Mouse (Mus musculus): ENCODE results near the gene Olfr873. TPM values are rescaled to one million over a fixed set of nuclear protein-coding genes. Genes with fewer than 3 reads are reported as not detected.
"Not testable (repeated sequence)": the region's sequence is repeated elsewhere in the genome, so short reads cannot be mapped to it uniquely, and the experiment has no call there.

Olfr873 gene
- total RNA-seq (2021) = not detected in 2 replicates
- long read RNA-seq = 0 reads

DNA sequence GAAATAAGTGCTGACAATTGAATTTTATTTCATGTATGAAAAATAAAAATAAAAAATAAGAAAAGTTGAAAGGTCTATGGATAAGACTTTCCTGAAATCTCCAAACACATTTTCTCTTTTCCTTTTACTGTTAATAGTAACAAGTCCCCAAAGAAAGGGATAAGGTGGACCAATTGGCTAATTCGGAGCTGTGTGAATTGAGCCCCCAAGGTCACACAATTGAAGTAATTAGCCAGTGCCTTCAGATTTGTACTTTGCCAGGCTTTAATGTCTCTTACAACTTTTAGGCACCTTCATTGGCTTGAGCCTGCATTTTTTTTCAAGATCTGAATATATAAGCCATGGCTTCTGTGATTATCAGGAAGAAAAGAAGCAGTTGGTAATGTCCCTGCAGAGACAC, at the start of gene Olfr873:
TSS of gene Olfr873 (plus strand) at position 301 of the 400 bp plus-strand sequence.
- DNase-seq = no peak

DNA sequence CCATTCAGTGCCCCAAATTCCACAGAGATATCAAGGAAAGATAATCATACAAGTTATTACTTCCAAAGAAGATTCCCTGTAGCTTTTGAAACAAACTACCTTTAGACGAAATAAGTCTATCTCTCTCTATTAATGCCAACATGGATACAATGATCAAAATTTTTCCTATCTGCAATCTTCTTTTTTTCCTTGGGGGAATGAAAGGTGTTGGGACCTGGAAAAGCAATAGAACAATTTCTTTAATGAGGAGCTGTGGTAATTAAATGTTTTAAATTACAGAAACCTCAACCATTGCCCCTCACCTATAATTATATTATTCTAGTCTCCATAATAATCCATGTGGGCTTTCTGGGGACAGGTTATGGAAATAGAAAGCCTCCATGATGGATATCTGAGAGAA, 16.3 kb upstream of the Olfr873 start, which contains the start of gene Olfr39:
TSS of gene Olfr39 (plus strand) at position 301 of the 400 bp plus-strand sequence.
- DNase-seq = no peak

DNA sequence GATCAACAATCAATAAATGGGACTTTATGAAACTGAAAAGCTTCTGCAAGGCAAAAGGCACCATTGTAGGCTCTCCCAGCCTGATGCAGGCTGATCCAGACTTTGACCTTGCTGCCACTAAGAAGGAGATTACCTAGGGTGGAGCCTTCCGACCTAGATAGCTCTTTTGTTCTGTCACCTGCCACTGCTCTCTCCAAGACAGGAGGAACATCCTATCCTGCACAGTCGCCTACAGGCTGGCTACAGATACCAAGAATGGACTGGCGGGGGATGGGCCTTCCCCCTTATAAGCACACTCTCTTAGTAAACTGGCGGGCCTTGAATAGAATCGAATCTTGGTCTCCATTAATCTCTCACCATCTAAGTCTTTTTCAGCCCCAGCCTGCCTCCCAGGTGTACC, 2.8 kb upstream of the Olfr873 start:
- DNase-seq = not testable (repeated sequence)

DNA sequence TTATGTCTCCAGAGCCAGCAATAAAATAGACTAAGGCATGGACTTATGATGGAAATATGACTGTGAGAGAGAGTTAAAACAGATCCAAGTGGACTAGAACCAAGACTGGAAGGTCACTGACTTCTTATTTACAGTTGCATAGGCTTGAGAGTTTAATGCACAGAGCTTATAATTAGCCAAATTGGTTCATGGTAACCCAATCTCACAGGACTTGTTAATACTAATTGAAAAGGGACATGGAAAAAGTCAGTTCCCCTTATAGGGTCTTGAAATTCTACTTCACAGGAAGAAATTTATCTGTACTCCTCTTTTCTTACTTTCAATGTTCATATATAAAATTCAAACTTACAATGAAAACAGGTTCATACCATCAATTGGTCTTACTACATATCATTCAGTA, 37.7 kb downstream of the Olfr873 start, which contains the start of gene Olfr18:
TSS of gene Olfr18 (minus strand) at position 101 of the 400 bp plus-strand sequence.
- DNase-seq = no peak

DNA sequence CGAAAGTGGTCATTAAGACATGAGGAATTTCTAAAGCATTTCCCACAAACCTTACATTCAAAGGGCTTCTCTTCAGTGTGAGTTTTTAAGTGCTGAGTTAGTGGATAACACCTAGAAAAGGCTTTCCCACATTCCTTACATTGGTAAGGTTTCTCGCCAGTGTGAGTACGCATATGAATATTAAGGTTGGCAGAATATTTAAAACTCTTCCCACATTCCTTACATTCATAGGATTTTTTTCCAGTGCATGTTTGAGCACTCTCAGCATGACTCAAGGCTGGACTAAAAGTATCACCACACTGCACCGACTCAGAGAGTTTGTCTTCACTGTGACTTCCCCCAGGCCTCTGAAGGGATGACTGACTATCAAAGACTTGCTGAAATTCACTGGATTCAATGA, 50.2 kb downstream of the Olfr873 start:
- no peak for DNase-seq

Other genes starting within 250 kb of the Olfr873 start
- gene Olfr867, start 241.0 kb upstream of the Olfr873 start, total RNA-seq (2021) = not detected in 2 replicates
- not detected in 2 replicates for gene Olfr868, start 199.9 kb upstream of the Olfr873 start, total RNA-seq (2021)
- gene Olfr869, start 169.5 kb upstream of the Olfr873 start, total RNA-seq (2021) = not detected in 2 replicates
- gene Olfr870, start 124.5 kb upstream of the Olfr873 start, total RNA-seq (2021) = not detected in 2 replicates
- not detected in 2 replicates for gene Olfr871, start 86.3 kb upstream of the Olfr873 start, total RNA-seq (2021)
- not detected in 2 replicates for gene Olfr872, start 61.4 kb upstream of the Olfr873 start, total RNA-seq (2021)
- gene Olfr39, start 16.2 kb upstream of the Olfr873 start, total RNA-seq (2021) = not detected in 2 replicates
- gene Olfr18, start 37.6 kb downstream of the Olfr873 start, total RNA-seq (2021) = not detected in 2 replicates
- gene Zfp560, start 86.6 kb downstream of the Olfr873 start, total RNA-seq (2021) = 4.5 and 6.9 TPM in 2 replicates
- 17.1 and 28.7 TPM in 2 replicates for gene Zfp26, start 161.6 kb downstream of the Olfr873 start, total RNA-seq (2021)
- 21.1 and 30.5 TPM in 2 replicates for gene Zfp426, start 194.2 kb downstream of the Olfr873 start, total RNA-seq (2021)
- gene Zfp266, start 222.9 kb downstream of the Olfr873 start, total RNA-seq (2021) = 41.7 and 47.2 TPM in 2 replicates